Mouse (Mus musculus) kidney, embryonic 15.5 days (tissue): ENCODE data around the gene Aasdhppt. TPM values are rescaled to one million over a fixed set of nuclear protein-coding genes. Genes with fewer than 3 reads are reported as not detected.
A peak's percentile ranks its signal among the peaks of the same experiment; 100 is the strongest.

Experiments
- ATAC-seq: fragments of 200-750 bp; cut with Nextera tagmentation; replicated peaks from 2 replicates; pipeline ENCODE4 v1.8.0; 2017; ENCODE audit warnings: moderate TSS enrichment; ENCODE audit not compliant: low FRiP score
- H3K27ac ChIP-seq: fragments of 300-500 bp; sonication (generic); 2 replicates; pipeline ENCODE4 v1.5.1; 2015; ENCODE audit warnings: mild to moderate bottlenecking, inconsistent platforms
- H3K27me3 ChIP-seq: fragments of 300-500 bp; sonication (generic); 2 replicates; pipeline ENCODE4 v1.6.1; 2015; ENCODE audit warnings: inconsistent platforms
- H3K36me3 ChIP-seq: fragments of 300-500 bp; sonication (generic); 2 replicates; pipeline ENCODE4 v1.6.1; 2015; ENCODE audit warnings: inconsistent platforms
- H3K4me1 ChIP-seq: fragments of 300-500 bp; sonication (generic); 2 replicates; pipeline ENCODE4 v1.6.1; 2015; ENCODE audit warnings: inconsistent platforms
- H3K4me2 ChIP-seq: fragments of 300-500 bp; sonication (generic); 2 replicates; pipeline ENCODE4 v1.6.1; 2015; ENCODE audit warnings: moderate library complexity, mild to moderate bottlenecking, inconsistent platforms
- H3K4me3 ChIP-seq: fragments of 300-500 bp; sonication (generic); replicated peaks from 2 replicates; pipeline ENCODE4 v1.5.1; 2015; ENCODE audit warnings: mild to moderate bottlenecking, inconsistent platforms
- H3K9ac ChIP-seq: fragments of 300-500 bp; sonication (generic); 2 replicates; pipeline ENCODE4 v1.6.1; 2015; ENCODE audit warnings: mild to moderate bottlenecking, inconsistent platforms
- H3K9me3 ChIP-seq: fragments of 300-500 bp; sonication (generic); replicated peaks from 2 replicates; pipeline ENCODE4 v1.6.1; 2016; ENCODE audit warnings: inconsistent platforms
- WGBS: fragments of 180-500 bp; shearing (Covaris S2); methylation state at CpG from one replicate; pipeline ENCODE4 v1.1.7; 2015; ENCODE audit warnings: mixed read lengths; 5-methylcytosine and 5-hydroxymethylcytosine counted together
- polyA plus RNA-seq: library from polyadenylated mRNA; unstranded; fragments of >200 nt; fragmentation: Nextera tagmentation; extraction: Ambion mirVana; gene quantifications from 2 replicates; pipeline ENCODE4 v1.2.1, GENCODE M21; 2015

Aasdhppt gene
- 33.7 and 38.7 TPM in 2 replicates for polyA plus RNA-seq

GRCm38 (mm10) chr9:4309351-4310085 lies at the start of gene Aasdhppt, which contains the start of gene Kbtbd3:
Aasdhppt (minus strand) TSS chr9:4309471.
Kbtbd3 (plus strand) TSS chr9:4309833.
- H3K27me3 ChIP-seq, result no peaks in the 10 kb centered on the region
- H3K9ac ChIP-seq, result peak within 1 kb of the TSS; percentile 75
- peak within 1 kb of the TSS; percentile 71 for H3K4me2 ChIP-seq
- H3K4me3 ChIP-seq, result peak within 1 kb of the TSS; percentile 76
- no peaks in the 10 kb centered on the region for H3K9me3 ChIP-seq
- H3K4me1 ChIP-seq, result peaks cover 10% of the 10 kb centered on the region
- ATAC-seq, result peak; percentile 99
- peak within 1 kb of the TSS; percentile 93 for H3K27ac ChIP-seq
- 0 out of 2 replicates have a peak, but pooled peaks cover 2% of the 10 kb centered on the region for H3K36me3 ChIP-seq
- under 1% methylated on average over 53 of the region's 53 CpGs for WGBS

GRCm38 (mm10) chr9:4353163-4353562 lies 43.9 kb upstream of the Aasdhppt start:
- Histone ChIP-seq H3K9ac (no peak overlapping the region), H3K27ac (no peak overlapping the region), H3K4me3 (no peak overlapping the region), H3K36me3 (no peaks in the 10 kb centered on the region), H3K4me1 (no peaks in the 10 kb centered on the region), H3K4me2 (no peak overlapping the region), H3K27me3 (no peaks in the 10 kb centered on the region), H3K9me3 (no peaks in the 10 kb centered on the region)
- 85% methylated on average over 1 of the region's 1 CpGs for WGBS
- no peak for ATAC-seq

GRCm38 (mm10) chr9:4318939-4319721 lies 9.9 kb upstream of the Aasdhppt start:
- H3K9ac ChIP-seq, result no peak overlapping the region
- H3K27ac ChIP-seq, result no peak overlapping the region
- H3K4me2 ChIP-seq, result no peak overlapping the region
- H3K4me3 ChIP-seq, result no peak overlapping the region
- WGBS, result 76% methylated on average over 6 of the region's 6 CpGs
- H3K27me3 ChIP-seq, result no peaks in the 10 kb centered on the region
- no peak for ATAC-seq
- H3K9me3 ChIP-seq, result no peaks in the 10 kb centered on the region
- 0 out of 2 replicates have a peak, but pooled peaks cover 4% of the 10 kb centered on the region for H3K36me3 ChIP-seq
- no peaks in the 10 kb centered on the region for H3K4me1 ChIP-seq

- Histone ChIP-seq H3K27me3 (no peaks in the 10 kb centered on the region), H3K4me1 (peaks cover 1% of the 10 kb centered on the region), H3K9ac (no peak overlapping the region), H3K9me3 (no peaks in the 10 kb centered on the region), H3K4me3 (no peak overlapping the region), H3K27ac (no peak overlapping the region), H3K36me3 (no peaks in the 10 kb centered on the region), H3K4me2 (no peak overlapping the region)
- ATAC-seq, result no peak
- WGBS, result 89% methylated on average over 2 of the region's 2 CpGs
Observed at GRCm38 (mm10) chr9:4315746-4316145, 6.5 kb upstream of the Aasdhppt start.

- no peak overlapping the region for H3K4me3 ChIP-seq
- no peak overlapping the region for H3K4me2 ChIP-seq
- H3K9me3 ChIP-seq, result no peaks in the 10 kb centered on the region
- H3K27me3 ChIP-seq, result no peaks in the 10 kb centered on the region
- H3K27ac ChIP-seq, result no peak overlapping the region
- peaks cover 6% of the 10 kb centered on the region for H3K4me1 ChIP-seq
- H3K9ac ChIP-seq, result no peak overlapping the region
- ATAC-seq, result no peak
- 92% methylated on average over 4 of the region's 4 CpGs for WGBS
- no peaks in the 10 kb centered on the region for H3K36me3 ChIP-seq
Observed at GRCm38 (mm10) chr9:4313946-4314345, 4.7 kb upstream of the Aasdhppt start.

GRCm38 (mm10) chr9:4311162-4311561 lies 1.9 kb upstream of the Aasdhppt start:
- Histone ChIP-seq H3K27me3 (no peaks in the 10 kb centered on the region), H3K9ac (no peak overlapping the region), H3K36me3 (no peaks in the 10 kb centered on the region), H3K9me3 (no peaks in the 10 kb centered on the region), H3K4me1 (peaks cover 10% of the 10 kb centered on the region), H3K4me2 (no peak overlapping the region), H3K4me3 (no peak overlapping the region), H3K27ac (no peak overlapping the region)
- 89% methylated on average over 3 of the region's 3 CpGs for whole genome bisulfite sequencing
- no peak for ATAC-seq

GRCm38 (mm10) chr9:4310706-4311105 lies 1.4 kb upstream of the Aasdhppt start:
- no peak for ATAC-seq
- H3K4me1 ChIP-seq, result peaks cover 10% of the 10 kb centered on the region
- WGBS, result 80% methylated on average over 3 of the region's 3 CpGs
- H3K27ac ChIP-seq, result no peak overlapping the region
- peak overlapping the region; percentile 76 for H3K4me3 ChIP-seq
- H3K4me2 ChIP-seq, result peak overlapping the region; percentile 71
- H3K36me3 ChIP-seq, result 0 out of 2 replicates have a peak, but pooled peaks cover under 1% of the 10 kb centered on the region
- H3K9me3 ChIP-seq, result no peaks in the 10 kb centered on the region
- H3K27me3 ChIP-seq, result no peaks in the 10 kb centered on the region
- H3K9ac ChIP-seq, result peak overlapping the region; percentile 75; the same call in 1 of the 2 replicates

GRCm38 (mm10) chr9:4308628-4309350 lies 482 bp downstream of the Aasdhppt start:
- under 1% methylated on average over 36 of the region's 36 CpGs for WGBS
- H3K4me1 ChIP-seq, result peaks cover 10% of the 10 kb centered on the region
- ATAC-seq, result peak; percentile 44; the same call in 1 of the 2 replicates
- H3K4me3 ChIP-seq, result peak overlapping the region; percentile 76
- peak overlapping the region; percentile 93 for H3K27ac ChIP-seq
- peak overlapping the region; percentile 71 for H3K4me2 ChIP-seq
- peak overlapping the region; percentile 63 for H3K9ac ChIP-seq
- H3K36me3 ChIP-seq, result 0 out of 2 replicates have a peak, but pooled peaks cover 2% of the 10 kb centered on the region
- H3K27me3 ChIP-seq, result no peaks in the 10 kb centered on the region
- H3K9me3 ChIP-seq, result no peaks in the 10 kb centered on the region

GRCm38 (mm10) chr9:4304867-4305266 lies 4.4 kb downstream of the Aasdhppt start:
- ATAC-seq, result no peak
- WGBS, result 62% methylated on average over 1 of the region's 1 CpGs
- peaks cover 24% of the 10 kb centered on the region for H3K36me3 ChIP-seq
- H3K9ac ChIP-seq, result no peak overlapping the region
- H3K4me2 ChIP-seq, result no peak overlapping the region
- no peaks in the 10 kb centered on the region for H3K9me3 ChIP-seq
- H3K4me3 ChIP-seq, result no peak overlapping the region
- H3K27me3 ChIP-seq, result no peaks in the 10 kb centered on the region
- H3K27ac ChIP-seq, result no peak overlapping the region
- H3K4me1 ChIP-seq, result peaks cover 4% of the 10 kb centered on the region

GRCm38 (mm10) chr9:4300466-4300865 lies 8.8 kb downstream of the Aasdhppt start:
- peaks cover 38% of the 10 kb centered on the region for H3K36me3 ChIP-seq
- H3K27ac ChIP-seq, result no peak overlapping the region
- no peak overlapping the region for H3K4me2 ChIP-seq
- H3K9me3 ChIP-seq, result no peaks in the 10 kb centered on the region
- ATAC-seq, result no peak
- H3K27me3 ChIP-seq, result no peaks in the 10 kb centered on the region
- 94% methylated on average over 2 of the region's 2 CpGs for WGBS
- no peak overlapping the region for H3K9ac ChIP-seq
- H3K4me1 ChIP-seq, result no peaks in the 10 kb centered on the region
- no peak overlapping the region for H3K4me3 ChIP-seq

- WGBS, result 28% methylated on average over 3 of the region's 3 CpGs
- H3K27me3 ChIP-seq, result no peaks in the 10 kb centered on the region
- no peak overlapping the region for H3K27ac ChIP-seq
- H3K4me1 ChIP-seq, result no peaks in the 10 kb centered on the region
- peaks cover 13% of the 10 kb centered on the region for H3K36me3 ChIP-seq
- no peak overlapping the region for H3K9ac ChIP-seq
- 0 out of 2 replicates have a peak, but pooled peaks have one; percentile 12 for ATAC-seq
- H3K9me3 ChIP-seq, result no peaks in the 10 kb centered on the region
- no peak overlapping the region for H3K4me2 ChIP-seq
- H3K4me3 ChIP-seq, result no peak overlapping the region
Observed at GRCm38 (mm10) chr9:4283850-4284249, 25.4 kb downstream of the Aasdhppt start.
